Mouse (Mus musculus): ENCODE measurements around the gene Kcnd3.

DNA sequence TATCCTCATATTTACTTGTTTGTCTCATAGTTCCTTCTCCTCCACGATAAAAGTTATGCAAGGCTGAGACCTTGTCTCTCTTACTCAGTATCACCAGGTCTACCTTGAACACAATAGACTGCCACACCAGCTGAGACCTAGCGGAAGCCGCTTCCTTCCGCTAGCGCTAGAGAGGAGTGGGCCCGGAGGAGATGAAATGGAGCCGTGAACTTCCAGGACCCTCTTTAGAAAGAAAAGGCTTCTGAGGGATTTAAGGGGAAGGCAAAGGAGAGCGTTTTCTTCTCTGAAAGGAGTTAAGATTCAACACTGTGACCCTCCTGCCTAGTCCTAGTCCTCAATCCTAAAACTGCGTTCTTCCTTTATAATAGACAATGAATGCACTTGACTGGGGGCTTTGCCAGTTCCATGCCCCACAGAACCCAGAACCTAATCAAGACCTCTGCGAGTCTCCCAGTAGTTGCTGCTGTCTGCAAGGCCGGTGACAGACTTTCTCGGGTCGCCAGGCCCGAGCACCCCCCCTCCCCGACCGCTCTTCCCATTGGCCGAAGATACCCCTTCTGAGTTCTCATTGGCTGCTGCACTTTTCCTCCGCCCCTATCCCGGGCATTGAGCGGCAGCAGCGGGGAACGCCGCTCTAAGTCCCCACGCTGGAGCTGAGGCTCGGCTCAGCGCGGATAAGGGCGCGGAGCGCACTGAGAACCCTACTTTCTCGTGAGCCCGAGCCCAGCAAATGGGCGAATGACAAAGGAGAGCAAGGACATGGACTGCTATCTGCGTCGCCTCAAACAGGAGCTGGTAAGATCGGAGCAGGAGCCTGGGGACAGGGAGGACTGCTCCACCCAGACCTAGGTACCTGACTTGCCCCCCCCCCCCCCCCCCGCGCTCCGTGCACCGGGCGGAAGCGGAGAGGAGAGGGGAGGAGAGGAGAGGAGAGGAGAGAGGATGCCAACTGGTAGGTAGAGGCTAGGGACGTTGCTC, 252.2 kb downstream of the Kcnd3 start, which contains the start of gene Inka2:
- no peak for TF ChIP-seq CTCF (IDR thresholded peaks at IDR 0.05; ENCODE audit: low read depth, low read length)
- no peak for TF ChIP-seq GATA1 (IDR thresholded peaks at IDR 0.05; ENCODE audit: borderline replicate concordance, low read length)
- no peak for TF ChIP-seq GATA2 (IDR thresholded peaks at IDR 0.05; ENCODE audit: borderline replicate concordance, low read depth, low read length)
